In the genomic region with DNA sequence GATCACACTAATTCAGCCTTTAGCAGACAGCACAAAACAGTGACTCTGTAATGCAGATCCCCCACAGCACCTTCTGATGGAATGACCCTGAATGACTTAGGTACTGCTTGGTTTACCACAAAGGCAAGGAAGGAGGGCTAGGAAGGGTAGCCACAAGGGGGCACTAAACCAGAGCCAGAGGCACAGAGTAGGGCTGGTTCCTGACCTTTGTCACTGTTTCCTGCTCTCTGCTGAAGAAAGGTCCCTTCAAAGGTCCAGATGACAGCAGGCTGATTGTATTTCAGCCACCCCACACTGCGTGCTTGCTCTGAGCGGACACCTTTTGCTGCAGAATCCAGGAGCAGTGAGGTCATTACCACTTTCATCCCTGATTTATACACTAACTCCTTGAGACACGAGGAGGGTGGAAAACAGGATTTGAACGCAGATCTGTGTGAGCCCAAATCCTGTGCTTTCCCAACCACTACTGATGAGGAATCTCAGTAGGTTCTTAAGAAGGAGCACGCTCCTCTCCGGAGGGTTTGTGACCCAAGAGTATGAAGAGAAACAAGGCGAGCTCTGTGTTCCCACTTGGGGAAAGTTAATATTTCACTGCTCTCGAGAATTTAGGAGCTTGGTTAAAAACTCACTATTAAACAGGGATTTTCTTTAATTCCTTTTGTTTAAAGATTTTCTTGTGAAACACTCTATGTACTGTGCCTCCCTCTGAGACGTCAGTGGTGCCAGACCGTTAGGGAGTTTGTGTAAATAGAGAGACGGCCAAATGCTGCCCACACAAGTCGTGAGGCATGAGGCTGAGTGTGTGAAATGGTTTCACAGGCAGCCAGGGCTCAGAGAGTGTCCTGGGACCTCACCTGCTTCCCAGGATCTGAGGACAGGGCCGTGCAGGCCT, we compare ENCODE assay signal across 9 mouse cellular contexts.
DNase-seq lines count a peak whose midpoint lies in the region; ATAC-seq and TF ChIP-seq lines count a peak whose summit lies in the region.
"Had no signal": no experiment of that assay in that cellular context is flagged by ENCODE, and none has a peak within 500 bp of the region (broad histone marks: within the 10 kb centered on the region; RNA-seq: fewer than 3 reads in every experiment).

No protein-coding gene starts in this region.

- H3K9ac ChIP-seq in forebrain, embryonic 12.5 days, result no peak overlapping the region
- H3K9ac ChIP-seq: midbrain, embryonic 12.5 days had no signal

- H3K36me3 ChIP-seq in kidney, adult 2 months (ENCODE audit: control insufficient read depth, insufficient read depth, low read length), result no peaks in the 10 kb centered on the region
- H3K36me3 ChIP-seq in forebrain, embryonic 12.5 days (replicated peaks), result no peaks in the 10 kb centered on the region
- H3K36me3 ChIP-seq: midbrain, embryonic 12.5 days had no signal

- DNase-seq in gastrocnemius, postnatal 14 days, result peak; percentile 14
- no peak for DNase-seq in gastrocnemius, adult 8-10 months (ENCODE audit: low spot score in 2 of 2)
- peak; percentile 65 for DNase-seq in ES-CJ7 (ENCODE audit: low read depth, low spot score)
- DNase-seq in embryo, embryonic 10.5 days (ENCODE audit: low spot score), result peak; percentile 77
- DNase-seq in kidney, adult 2 months, result peak; percentile 62
- peak; percentile 20 to 38 for DNase-seq in lung, adult 18-20 months
- DNase-seq in thymus, postnatal 4 days, result peak; percentile 56

- no peak overlapping the region for H3K4me2 ChIP-seq in forebrain, embryonic 12.5 days
- H3K4me2 ChIP-seq: midbrain, embryonic 12.5 days had no signal

- 45% methylated on average over 13 of the region's 13 CpGs for WGBS in kidney, adult 2 months
- WGBS in forebrain, embryonic 12.5 days, result 66% methylated on average over 13 of the region's 13 CpGs

- peaks cover 20% of the 10 kb centered on the region for H3K4me1 ChIP-seq in kidney, adult 2 months (ENCODE audit: control insufficient read depth, insufficient read depth, low read length)
- no peaks in the 10 kb centered on the region for H3K4me1 ChIP-seq in forebrain, embryonic 12.5 days
- H3K4me1 ChIP-seq: midbrain, embryonic 12.5 days had no signal

- peak overlapping the region; percentile 3; the same call in 1 of the 2 replicates for H3K4me3 ChIP-seq in kidney, adult 2 months (ENCODE audit: insufficient read depth, low read depth, low read length)
- H3K4me3 ChIP-seq in forebrain, embryonic 12.5 days (replicated peaks), result no peak overlapping the region
- H3K4me3 ChIP-seq: midbrain, embryonic 12.5 days had no signal

- ATAC-seq in forebrain, embryonic 12.5 days (ENCODE audit: low FRiP score), result no peak

- TF ChIP-seq POLR2A in kidney, adult 2 months (IDR thresholded peaks at IDR 0.05; ENCODE audit: low read depth, low read length), result no peak

- intact Hi-C loops in gastrocnemius, postnatal 14 days (cut with DNase I; ENCODE audit: low total_unique reads), result loop anchor here (10.0 kb wide), 1 partner anchor 190 kb away; no protein-coding TSS in a partner anchor

- TF ChIP-seq CTCF in kidney, adult 2 months (conservative IDR thresholded peaks at IDR 0.05; ENCODE audit: insufficient read depth, insufficient read length, low read depth, low read length), result peak; percentile 83

- H3K27ac ChIP-seq in kidney, adult 2 months (ENCODE audit: insufficient read depth, low read depth, low read length), result peak overlapping the region; percentile 69
- no peak overlapping the region for H3K27ac ChIP-seq in forebrain, embryonic 12.5 days
- H3K27ac ChIP-seq: midbrain, embryonic 12.5 days had no signal

- H3K27me3 ChIP-seq in kidney, adult 2 months (replicated peaks; ENCODE audit: control insufficient read depth, insufficient read depth, low read length), result no peaks in the 10 kb centered on the region
- no peaks in the 10 kb centered on the region for H3K27me3 ChIP-seq in forebrain, embryonic 12.5 days
- H3K27me3 ChIP-seq: midbrain, embryonic 12.5 days had no signal

- H3K9me3 ChIP-seq in forebrain, embryonic 12.5 days, result no peaks in the 10 kb centered on the region
- H3K9me3 ChIP-seq: midbrain, embryonic 12.5 days had no signal

Comparison
In these comparisons a context has a peak if more than half of its experiments do, and no peak if none do; other contexts are left out.
1. DNase-seq: peak in gastrocnemius, postnatal 14 days (single experiment), ES-CJ7 (single experiment), embryo, embryonic 10.5 days (single experiment), kidney, adult 2 months (single experiment), lung, adult 18-20 months (2 of 2) and thymus, postnatal 4 days (single experiment); none in gastrocnemius, adult 8-10 months (0 of 2).